Mouse (Mus musculus): Measurements from ENCODE around the gene Map4k4. TPM values are rescaled to one million over a fixed set of nuclear protein-coding genes. Genes with fewer than 3 reads are reported as not detected.

Map4k4 gene
- polyA plus RNA-seq, 1 experiment from 2014 or later: 40.1 TPM

DNA sequence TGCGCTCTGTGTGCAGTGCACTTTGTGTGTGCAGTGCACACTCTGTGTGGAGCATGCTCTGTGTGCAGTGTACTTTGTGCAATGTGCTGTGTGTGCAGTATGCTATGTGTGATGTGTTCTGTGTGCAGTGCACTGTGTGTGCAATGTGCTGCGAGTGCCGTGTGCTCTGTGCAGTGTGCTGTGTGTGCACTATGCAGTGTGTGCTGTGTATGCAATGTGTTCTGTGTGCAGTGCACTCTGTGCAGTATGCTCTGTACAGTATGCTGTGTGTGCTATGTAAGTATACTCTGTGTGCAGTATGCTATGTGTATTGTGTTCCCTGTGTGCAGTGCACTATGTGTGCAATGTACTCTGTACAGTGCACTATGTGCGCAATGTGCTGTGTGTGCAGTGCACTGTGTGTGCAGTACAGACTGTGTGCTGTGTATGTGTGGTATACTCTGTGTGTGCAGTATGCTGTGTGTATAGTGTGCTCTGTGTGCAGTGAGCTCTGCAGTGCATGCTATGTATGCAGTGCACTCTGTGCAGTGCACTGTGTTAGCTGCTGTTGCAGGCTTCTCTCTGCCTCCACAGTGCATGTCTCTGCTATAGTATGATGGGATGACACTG lies 105.4 kb downstream of the Map4k4 start:
- no peaks in the 10 kb centered on the region for H3K27me3 ChIP-seq (ENCODE audit: insufficient read depth, poor library complexity, severe bottlenecking)
- no peaks in the 10 kb centered on the region for H3K9me3 ChIP-seq
- WGBS: 95% methylated on average over 4 of the region's 4 CpGs
- no peak for DNase-seq (ENCODE audit: low spot score)
- peaks cover 100% of the 10 kb centered on the region for H3K36me3 ChIP-seq
- H3K4me1 ChIP-seq (replicated peaks): no peaks in the 10 kb centered on the region
- no peak overlapping the region for H3K4me3 ChIP-seq
- no peak overlapping the region for H3K27ac ChIP-seq

- Histone ChIP-seq H3K27ac (no peak overlapping the region), H3K9me3 (no peaks in the 10 kb centered on the region), H3K27me3 (ENCODE audit: insufficient read depth, poor library complexity, severe bottlenecking) (no peaks in the 10 kb centered on the region), H3K36me3 (peaks cover 100% of the 10 kb centered on the region), H3K4me1 (replicated peaks) (no peaks in the 10 kb centered on the region), H3K4me3 (no peak overlapping the region)
- 88% methylated on average over 17 of the region's 17 CpGs for WGBS
- DNase-seq (ENCODE audit: low spot score): no peak
These were observed 107.3 kb downstream of the Map4k4 start for GRCm38 (mm10) chr1:40007962-40008471.

DNA sequence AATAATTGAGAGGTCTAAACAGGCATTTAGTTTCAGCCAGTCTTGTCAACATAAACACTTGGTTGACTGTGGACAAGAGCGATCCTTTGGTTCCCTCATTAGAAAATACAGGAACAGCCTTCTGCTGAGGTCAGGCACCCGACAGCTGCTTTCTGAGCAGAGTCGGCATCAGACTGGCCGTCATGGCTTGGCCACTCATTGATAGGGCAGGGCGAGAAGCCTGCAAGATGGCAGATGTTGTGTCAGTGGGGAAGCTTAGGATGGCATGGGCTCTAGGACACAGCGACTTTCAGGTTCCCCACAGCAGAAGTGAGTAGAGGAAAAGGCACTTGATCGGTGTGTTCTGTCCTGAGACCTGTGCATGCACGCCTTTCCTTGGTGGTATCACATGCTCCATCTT lies 112.0 kb downstream of the Map4k4 start:
- DNase-seq (ENCODE audit: low spot score): no peak
- no peak overlapping the region for H3K4me3 ChIP-seq
- H3K36me3 ChIP-seq: peaks cover 100% of the 10 kb centered on the region
- no peak overlapping the region for H3K27ac ChIP-seq
- 91% methylated on average over 8 of the region's 8 CpGs for WGBS
- H3K9me3 ChIP-seq: no peaks in the 10 kb centered on the region
- no peaks in the 10 kb centered on the region for H3K27me3 ChIP-seq (ENCODE audit: insufficient read depth, poor library complexity, severe bottlenecking)
- no peaks in the 10 kb centered on the region for H3K4me1 ChIP-seq (replicated peaks)

DNA sequence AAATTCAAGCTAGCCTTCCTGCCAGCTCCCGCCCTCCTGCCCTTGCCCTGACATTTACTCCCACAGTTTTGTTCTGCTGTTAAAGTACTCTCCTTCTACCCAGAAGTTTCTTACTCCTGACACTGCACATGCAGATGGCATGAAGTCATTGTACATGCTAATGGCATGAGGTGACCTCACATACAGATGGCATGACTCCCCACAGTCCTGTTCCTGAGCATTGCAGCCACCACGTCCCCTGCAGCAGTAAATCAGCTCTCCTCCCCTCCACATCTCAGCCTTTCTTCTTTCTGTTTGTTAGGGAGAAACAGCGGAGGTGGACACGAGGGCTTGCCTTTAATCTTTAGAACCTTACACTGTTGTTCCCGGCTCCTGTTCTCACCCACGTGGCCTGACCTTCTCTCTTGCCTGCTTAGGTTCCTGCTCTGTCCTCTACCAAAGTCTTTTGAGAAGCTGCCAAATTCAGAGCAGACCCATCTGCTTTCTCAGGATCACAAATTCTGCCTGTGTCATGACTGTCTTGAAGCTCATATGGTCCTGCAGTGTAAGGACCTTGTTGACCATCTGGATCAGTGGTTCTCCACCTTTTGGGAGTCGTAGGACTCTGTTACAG lies 114.5 kb downstream of the Map4k4 start:
- 91% methylated on average over 7 of the region's 7 CpGs for WGBS
- no peaks in the 10 kb centered on the region for H3K27me3 ChIP-seq (ENCODE audit: insufficient read depth, poor library complexity, severe bottlenecking)
- H3K4me3 ChIP-seq: no peak overlapping the region
- DNase-seq (ENCODE audit: low spot score): no peak
- H3K36me3 ChIP-seq: peaks cover 100% of the 10 kb centered on the region
- H3K27ac ChIP-seq: no peak overlapping the region
- no peaks in the 10 kb centered on the region for H3K9me3 ChIP-seq
- no peaks in the 10 kb centered on the region for H3K4me1 ChIP-seq (replicated peaks)

GRCm38 (mm10) chr1:40021617-40022016 lies 120.9 kb downstream of the Map4k4 start:
- Histone ChIP-seq H3K36me3 (peaks cover 100% of the 10 kb centered on the region), H3K27ac (no peak overlapping the region), H3K4me3 (no peak overlapping the region), H3K27me3 (ENCODE audit: insufficient read depth, poor library complexity, severe bottlenecking) (no peaks in the 10 kb centered on the region), H3K4me1 (replicated peaks) (no peaks in the 10 kb centered on the region), H3K9me3 (no peaks in the 10 kb centered on the region)
- no peak for DNase-seq (ENCODE audit: low spot score)
- WGBS: 99% methylated on average over 4 of the region's 4 CpGs

GRCm38 (mm10) chr1:40022472-40023135 lies 121.9 kb downstream of the Map4k4 start:
- H3K27me3 ChIP-seq (ENCODE audit: insufficient read depth, poor library complexity, severe bottlenecking): no peaks in the 10 kb centered on the region
- no peak for DNase-seq (ENCODE audit: low spot score)
- WGBS: 93% methylated on average over 9 of the region's 9 CpGs
- H3K4me3 ChIP-seq: no peak overlapping the region
- H3K36me3 ChIP-seq: peaks cover 100% of the 10 kb centered on the region
- H3K9me3 ChIP-seq: no peaks in the 10 kb centered on the region
- H3K4me1 ChIP-seq (replicated peaks): no peaks in the 10 kb centered on the region
- no peak overlapping the region for H3K27ac ChIP-seq

- Histone ChIP-seq H3K4me1 (replicated peaks) (no peaks in the 10 kb centered on the region), H3K9me3 (no peaks in the 10 kb centered on the region), H3K27me3 (ENCODE audit: insufficient read depth, poor library complexity, severe bottlenecking) (no peaks in the 10 kb centered on the region), H3K4me3 (no peak overlapping the region), H3K36me3 (peaks cover 100% of the 10 kb centered on the region), H3K27ac (no peak overlapping the region)
- WGBS: 96% methylated on average over 15 of the region's 15 CpGs
- no peak for DNase-seq (ENCODE audit: low spot score)
These were observed 122.5 kb downstream of the Map4k4 start for GRCm38 (mm10) chr1:40023206-40023605.

GRCm38 (mm10) chr1:40023748-40024147 lies 123.0 kb downstream of the Map4k4 start:
- DNase-seq (ENCODE audit: low spot score): no peak
- H3K36me3 ChIP-seq: peaks cover 98% of the 10 kb centered on the region
- 80% methylated on average over 3 of the region's 3 CpGs for WGBS
- H3K27ac ChIP-seq: no peak overlapping the region
- H3K9me3 ChIP-seq: no peaks in the 10 kb centered on the region
- no peak overlapping the region for H3K4me3 ChIP-seq
- H3K4me1 ChIP-seq (replicated peaks): no peaks in the 10 kb centered on the region
- no peaks in the 10 kb centered on the region for H3K27me3 ChIP-seq (ENCODE audit: insufficient read depth, poor library complexity, severe bottlenecking)

- 91% methylated on average over 27 of the region's 27 CpGs for WGBS
These were observed 124.0 kb downstream of the Map4k4 start for GRCm38 (mm10) chr1:40024554-40025320.

GRCm38 (mm10) chr1:40025416-40025815 lies 124.7 kb downstream of the Map4k4 start:
- Histone ChIP-seq H3K36me3 (peaks cover 81% of the 10 kb centered on the region), H3K27ac (no peak overlapping the region), H3K4me3 (no peak overlapping the region), H3K4me1 (replicated peaks) (no peaks in the 10 kb centered on the region), H3K9me3 (no peaks in the 10 kb centered on the region), H3K27me3 (ENCODE audit: insufficient read depth, poor library complexity, severe bottlenecking) (no peaks in the 10 kb centered on the region)
- DNase-seq (ENCODE audit: low spot score): no peak
- WGBS: 95% methylated on average over 5 of the region's 5 CpGs

More at GRCm38 (mm10) chr1:40024554-40025320, 124.0 kb downstream of the Map4k4 start:
- Histone ChIP-seq H3K9me3 (no peaks in the 10 kb centered on the region), H3K36me3 (peaks cover 88% of the 10 kb centered on the region), H3K4me3 (no peak overlapping the region), H3K27ac (no peak overlapping the region), H3K27me3 (ENCODE audit: insufficient read depth, poor library complexity, severe bottlenecking) (no peaks in the 10 kb centered on the region), H3K4me1 (replicated peaks) (no peaks in the 10 kb centered on the region)
- no peak for DNase-seq (ENCODE audit: low spot score)

DNA sequence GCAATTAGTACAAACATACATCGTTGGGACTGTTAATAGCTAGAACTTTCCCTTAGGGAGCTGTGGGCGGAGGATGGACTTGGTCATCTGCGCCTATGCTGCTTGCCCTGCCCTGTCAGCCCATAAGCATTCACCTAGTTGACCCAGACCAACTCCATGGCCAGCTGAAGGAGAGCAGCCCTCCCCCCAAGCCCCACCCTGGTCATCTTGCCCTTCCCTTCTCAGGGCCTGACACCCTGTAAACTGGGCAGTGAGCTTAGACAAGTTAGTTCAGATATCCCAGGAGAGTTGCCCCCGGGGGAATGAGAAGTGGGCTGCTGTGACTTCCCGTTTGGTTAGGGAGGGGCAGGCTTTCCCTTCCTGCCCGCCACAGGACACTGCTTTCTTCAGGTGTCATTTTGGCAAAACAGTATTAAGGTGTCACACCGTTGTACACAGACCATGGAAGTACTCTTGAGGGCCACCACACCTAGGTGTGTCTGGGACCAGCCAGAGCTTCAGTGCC lies 126.5 kb downstream of the Map4k4 start:
- H3K36me3 ChIP-seq: peaks cover 64% of the 10 kb centered on the region
- H3K27ac ChIP-seq: no peak overlapping the region
- WGBS: 82% methylated on average over 7 of the region's 7 CpGs
- H3K4me3 ChIP-seq: no peak overlapping the region
- H3K9me3 ChIP-seq: no peaks in the 10 kb centered on the region
- no peak for DNase-seq (ENCODE audit: low spot score)
- no peaks in the 10 kb centered on the region for H3K4me1 ChIP-seq (replicated peaks)
- H3K27me3 ChIP-seq (ENCODE audit: insufficient read depth, poor library complexity, severe bottlenecking): no peaks in the 10 kb centered on the region

DNA sequence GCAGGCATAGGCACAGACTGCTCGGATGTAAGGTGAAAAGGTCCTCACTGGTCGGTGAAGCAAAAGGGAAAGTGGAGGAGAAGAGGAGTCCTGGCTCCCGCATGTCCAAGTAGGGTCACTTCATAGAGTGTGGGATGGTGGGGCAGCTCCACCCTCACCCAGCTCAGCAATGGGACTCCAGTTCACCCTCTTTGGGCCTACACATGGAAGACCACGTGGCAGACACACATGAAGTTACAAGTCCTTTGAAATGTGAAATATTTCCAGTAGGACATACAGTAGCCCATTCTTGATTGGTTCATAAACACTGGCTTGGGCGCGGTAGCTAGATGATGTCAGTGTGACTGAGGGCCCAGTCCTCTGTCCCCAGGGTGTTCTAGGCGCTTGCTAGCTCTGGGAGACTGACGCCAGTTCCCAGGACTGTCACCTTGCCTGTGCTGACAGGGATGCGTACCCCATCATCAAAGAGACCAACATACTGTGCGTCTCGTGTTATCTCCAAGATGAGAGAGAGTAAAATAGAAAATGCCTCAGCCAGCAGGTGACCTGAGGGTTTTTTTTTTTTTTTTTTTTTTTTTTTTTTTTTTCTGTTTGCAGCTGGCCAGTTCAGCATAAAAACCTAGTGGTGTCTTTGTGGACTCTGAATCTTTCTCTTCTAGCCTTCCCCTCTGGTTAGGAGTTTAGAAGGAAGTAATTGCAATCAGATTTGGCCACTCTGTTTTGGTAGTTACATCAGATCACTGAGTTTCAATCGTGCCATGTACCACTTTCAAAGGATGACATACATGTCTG lies 127.7 kb downstream of the Map4k4 start:
- Histone ChIP-seq H3K27ac (no peak overlapping the region), H3K4me1 (replicated peaks) (no peaks in the 10 kb centered on the region; the same call in 1 of the 2 replicates), H3K27me3 (ENCODE audit: insufficient read depth, poor library complexity, severe bottlenecking) (no peaks in the 10 kb centered on the region), H3K4me3 (no peak overlapping the region), H3K9me3 (no peaks in the 10 kb centered on the region), H3K36me3 (peaks cover 51% of the 10 kb centered on the region)
- DNase-seq (ENCODE audit: low spot score): no peak
- WGBS: 87% methylated on average over 12 of the region's 12 CpGs
